Comparison of ENCODE assay signal across 10 mouse cellular contexts in genomic region chr2:10216566-10217247, GRCm38 (mm10).
DNase-seq lines count a peak whose midpoint lies in the region; ATAC-seq lines count a peak whose summit lies in the region.
"Had no signal": no experiment of that assay in that cellular context is flagged by ENCODE, and none has a peak within 500 bp of the region (broad histone marks: within the 10 kb centered on the region; RNA-seq: fewer than 3 reads in every experiment).

No protein-coding gene starts in this region.

- H3K4me1 ChIP-seq in limb, embryonic 11.5 days (ENCODE audit: control insufficient read depth, insufficient read depth, low read length) = no peaks in the 10 kb centered on the region
- peaks cover 13% of the 10 kb centered on the region for H3K4me1 ChIP-seq in limb, embryonic 10.5 days
- peaks cover 10% of the 10 kb centered on the region; the same call in 1 of the 2 replicates for H3K4me1 ChIP-seq in kidney, embryonic 14.5 days (ENCODE audit: control insufficient read depth, insufficient read depth, low read length)
- H3K4me1 ChIP-seq in lung, embryonic 16.5 days (replicated peaks; ENCODE audit: control insufficient read depth, insufficient read depth, low read length) = no peaks in the 10 kb centered on the region
- no peaks in the 10 kb centered on the region; the same call in 1 of the 2 replicates for H3K4me1 ChIP-seq in stomach, embryonic 14.5 days (ENCODE audit: control insufficient read depth, insufficient read depth, low read length)
- H3K4me1 ChIP-seq: embryonic facial prominence, embryonic 15.5 days had no signal

- no peak overlapping the region for H3K4me3 ChIP-seq in limb, embryonic 11.5 days (ENCODE audit: low read depth, low read length)
- H3K4me3 ChIP-seq in limb, embryonic 10.5 days = no peak overlapping the region
- no peak overlapping the region for H3K4me3 ChIP-seq in kidney, embryonic 14.5 days (ENCODE audit: low read length)
- H3K4me3 ChIP-seq in lung, embryonic 16.5 days (ENCODE audit: low read length) = no peak overlapping the region
- H3K4me3 ChIP-seq in stomach, embryonic 14.5 days (ENCODE audit: low read depth, low read length) = no peak overlapping the region
- H3K4me3 ChIP-seq: embryonic facial prominence, embryonic 15.5 days had no signal

- 45% methylated on average over 7 of the region's 7 CpGs for WGBS in limb, embryonic 11.5 days
- WGBS in limb, embryonic 10.5 days = 65% methylated on average over 7 of the region's 7 CpGs
- WGBS in kidney, embryonic 14.5 days = 37% methylated on average over 7 of the region's 7 CpGs
- WGBS in lung, embryonic 16.5 days = 47% methylated on average over 7 of the region's 7 CpGs
- 46% methylated on average over 7 of the region's 7 CpGs for WGBS in stomach, embryonic 14.5 days

- H3K9ac ChIP-seq in limb, embryonic 11.5 days (ENCODE audit: low read length) = no peak overlapping the region
- H3K9ac ChIP-seq in kidney, embryonic 14.5 days (ENCODE audit: low read depth, low read length) = no peak overlapping the region
- no peak overlapping the region for H3K9ac ChIP-seq in lung, embryonic 16.5 days (ENCODE audit: low read length)
- 0 out of 2 replicates have a peak overlapping the region, but pooled peaks have one; percentile 10 for H3K9ac ChIP-seq in stomach, embryonic 14.5 days (replicated peaks; ENCODE audit: low read depth, low read length)
- H3K9ac ChIP-seq: embryonic facial prominence, embryonic 15.5 days had no signal

- no peaks in the 10 kb centered on the region for H3K27me3 ChIP-seq in limb, embryonic 11.5 days (ENCODE audit: control insufficient read depth, insufficient read depth, low read length)
- no peaks in the 10 kb centered on the region for H3K27me3 ChIP-seq in limb, embryonic 10.5 days (ENCODE audit: low read depth, poor library complexity, severe bottlenecking)
- no peaks in the 10 kb centered on the region for H3K27me3 ChIP-seq in kidney, embryonic 14.5 days (ENCODE audit: control insufficient read depth, insufficient read depth, low read length)
- no peaks in the 10 kb centered on the region for H3K27me3 ChIP-seq in lung, embryonic 16.5 days (ENCODE audit: control insufficient read depth, insufficient read depth, low read depth, low read length)
- no peaks in the 10 kb centered on the region for H3K27me3 ChIP-seq in stomach, embryonic 14.5 days (ENCODE audit: control insufficient read depth, insufficient read depth, low read length)
- H3K27me3 ChIP-seq: embryonic facial prominence, embryonic 15.5 days had no signal

- DNase-seq in limb, embryonic 11.5 days (ENCODE audit: low spot score) = peak; percentile 28
- no peak for DNase-seq in limb, embryonic 10.5 days (ENCODE audit: low spot score)
- DNase-seq in cerebellum, postnatal 14 days = peak; percentile 38 to 40
- DNase-seq in heart, adult 8-10 months (ENCODE audit: low spot score) = peak; percentile 36

- H3K36me3 ChIP-seq in limb, embryonic 11.5 days (ENCODE audit: control insufficient read depth, insufficient read depth, low read length) = no peaks in the 10 kb centered on the region
- H3K36me3 ChIP-seq in limb, embryonic 10.5 days = no peaks in the 10 kb centered on the region
- no peaks in the 10 kb centered on the region for H3K36me3 ChIP-seq in kidney, embryonic 14.5 days (ENCODE audit: control insufficient read depth, insufficient read depth, low read length)
- no peaks in the 10 kb centered on the region for H3K36me3 ChIP-seq in lung, embryonic 16.5 days (ENCODE audit: control insufficient read depth, insufficient read depth, low read length)
- no peaks in the 10 kb centered on the region for H3K36me3 ChIP-seq in stomach, embryonic 14.5 days (ENCODE audit: control insufficient read depth, insufficient read depth, low read length)
- H3K36me3 ChIP-seq: embryonic facial prominence, embryonic 15.5 days had no signal

- H3K27ac ChIP-seq in limb, embryonic 11.5 days (replicated peaks; ENCODE audit: low read depth, low read length) = no peak overlapping the region; the same call in 1 of the 2 replicates
- no peak overlapping the region; the same call in 1 of the 2 replicates for H3K27ac ChIP-seq in limb, embryonic 10.5 days
- H3K27ac ChIP-seq in kidney, embryonic 14.5 days (ENCODE audit: low read depth, low read length) = 0 out of 2 replicates have a peak overlapping the region, but pooled peaks have one; percentile 37
- 0 out of 2 replicates have a peak overlapping the region, but pooled peaks have one; percentile 3 for H3K27ac ChIP-seq in lung, embryonic 16.5 days (ENCODE audit: low read length)
- peak overlapping the region; percentile 36; the same call in 1 of the 2 replicates for H3K27ac ChIP-seq in stomach, embryonic 14.5 days (ENCODE audit: low read length)
- H3K27ac ChIP-seq: embryonic facial prominence, embryonic 15.5 days; macrophage had no signal

- no peaks in the 10 kb centered on the region for H3K9me3 ChIP-seq in limb, embryonic 11.5 days (ENCODE audit: control insufficient read depth, low read length)
- no peaks in the 10 kb centered on the region for H3K9me3 ChIP-seq in limb, embryonic 10.5 days (replicated peaks)
- no peaks in the 10 kb centered on the region for H3K9me3 ChIP-seq in kidney, embryonic 14.5 days (ENCODE audit: control insufficient read depth, low read length)
- no peaks in the 10 kb centered on the region for H3K9me3 ChIP-seq in lung, embryonic 16.5 days (ENCODE audit: control insufficient read depth, low read length)
- H3K9me3 ChIP-seq in stomach, embryonic 14.5 days (ENCODE audit: control insufficient read depth, low read depth, low read length) = no peaks in the 10 kb centered on the region
- H3K9me3 ChIP-seq: embryonic facial prominence, embryonic 15.5 days had no signal

- H3K4me2 ChIP-seq in limb, embryonic 11.5 days (ENCODE audit: low read depth, severe bottlenecking) = no peak overlapping the region
- H3K4me2 ChIP-seq in kidney, embryonic 14.5 days (replicated peaks; ENCODE audit: low read depth, low read length) = no peak overlapping the region
- H3K4me2 ChIP-seq in lung, embryonic 16.5 days (ENCODE audit: low read depth, low read length) = no peak overlapping the region
- no peak overlapping the region for H3K4me2 ChIP-seq in stomach, embryonic 14.5 days (replicated peaks; ENCODE audit: low read depth, low read length)
- H3K4me2 ChIP-seq: embryonic facial prominence, embryonic 15.5 days had no signal

- no peak for ATAC-seq in limb, embryonic 11.5 days (ENCODE audit: insufficient number of reproducible peaks, low FRiP score, low TSS enrichment, low read depth)
- ATAC-seq in kidney, embryonic 14.5 days (ENCODE audit: low FRiP score, low TSS enrichment) = peak; percentile 56; the same call in 1 of the 2 replicates
- peak; percentile 87 for ATAC-seq in lung, embryonic 16.5 days (ENCODE audit: low read depth)
- ATAC-seq in stomach, embryonic 14.5 days (ENCODE audit: insufficient number of reproducible peaks, insufficient read depth, low FRiP score, low read depth) = peak; percentile 35; the same call in 1 of the 2 replicates
- ATAC-seq in monocyte, adult 5-6 weeks (replicated peaks; ENCODE audit: insufficient number of reproducible peaks, low FRiP score, low TSS enrichment, poor library complexity, severe bottlenecking) = no peak

Comparison
In these comparisons a context has a peak if more than half of its experiments do, and no peak if none do; other contexts are left out.
1. ATAC-seq: peak in kidney, embryonic 14.5 days (single experiment), lung, embryonic 16.5 days (single experiment) and stomach, embryonic 14.5 days (single experiment); none in limb, embryonic 11.5 days (single experiment) and monocyte, adult 5-6 weeks (single experiment).
2. H3K27ac ChIP-seq: peak in kidney, embryonic 14.5 days (single experiment), lung, embryonic 16.5 days (single experiment) and stomach, embryonic 14.5 days (single experiment); none in limb, embryonic 11.5 days (single experiment) and limb, embryonic 10.5 days (single experiment).